Mouse (Mus musculus) ES-E14 (cell line): Measurements from ENCODE around the gene Usp49.

Experiments used
- CHD2 ChIP-seq: IDR thresholded peaks from 2 replicates; pipeline ENCODE4 v1.6.1; 2014; ENCODE audit warnings: mild to moderate bottlenecking, low read depth, low read length, inconsistent platforms
- HCFC1 ChIP-seq: IDR thresholded peaks from 2 replicates; pipeline ENCODE4 v1.6.1; 2012; ENCODE audit warnings: low read length, inconsistent platforms, borderline replicate concordance; ENCODE audit not compliant: insufficient read depth
- ZNF384 ChIP-seq: IDR thresholded peaks from 2 replicates; pipeline ENCODE4 v1.6.1; 2012; ENCODE audit warnings: low read depth, low read length, inconsistent platforms

DNA sequence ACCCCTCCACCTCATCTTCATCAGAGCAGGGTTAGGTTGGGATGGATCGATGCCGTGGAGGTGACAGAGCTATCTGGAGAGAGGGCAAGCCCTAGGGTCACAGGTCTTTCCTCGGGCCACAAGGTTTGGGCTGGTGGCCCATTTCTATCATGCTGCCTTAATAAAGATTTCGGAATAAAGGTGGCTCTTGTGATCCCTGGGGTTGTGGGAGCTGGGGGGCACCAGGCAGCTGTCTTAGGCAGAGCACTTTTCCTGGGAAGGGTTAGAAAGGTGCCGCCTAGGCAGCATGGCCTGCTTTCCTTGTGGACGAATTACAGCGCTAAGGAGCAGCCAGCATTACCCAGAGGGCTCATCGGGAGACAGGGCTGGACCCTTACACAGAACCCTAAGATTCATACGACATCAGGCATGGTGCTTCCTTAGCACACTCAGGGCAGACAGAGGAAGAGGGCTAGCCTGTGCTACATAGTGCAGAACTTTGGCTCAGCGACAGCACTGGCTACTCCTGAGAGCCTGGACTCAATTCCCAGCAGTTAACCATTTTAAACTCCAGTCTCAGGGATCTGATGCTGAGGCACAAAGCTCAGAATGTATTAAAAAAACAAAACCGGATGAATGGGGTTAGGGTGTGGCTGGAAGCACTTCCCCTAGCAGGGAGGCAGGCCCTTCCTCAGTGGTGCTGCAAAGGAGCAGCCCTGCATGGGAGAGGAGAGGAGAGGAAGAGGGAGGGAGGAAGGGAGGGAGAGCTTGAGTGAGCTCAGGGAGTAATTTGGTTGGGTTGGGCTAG, 30.8 kb upstream of the Usp49 start:
- no peak for TF ChIP-seq CHD2
- TF ChIP-seq HCFC1 = no peak
- 0 out of 2 replicates have a peak, but pooled peaks have one; percentile 28 for TF ChIP-seq ZNF384
